Mouse (Mus musculus) liver (tissue): Measurements from ENCODE around the gene Wasf3.

Experiments
- DNase-seq: peaks from one replicate; pipeline ENCODE4 v3.0.0-alpha.2; 2020; ENCODE audit warnings: mixed read lengths

Gene Wasf3

GRCm38 (mm10) chr5:146402311-146402710 is 17.5 kb downstream of the Wasf3 start:
- DNase-seq, result no peak

- DNase-seq, result no peak
Observed at GRCm38 (mm10) chr5:146403923-146404322, 19.1 kb downstream of the Wasf3 start.

- no peak for DNase-seq
Observed at GRCm38 (mm10) chr5:146406133-146406532, 21.3 kb downstream of the Wasf3 start.

GRCm38 (mm10) chr5:146407791-146408190 is 23.0 kb downstream of the Wasf3 start:
- no peak for DNase-seq

GRCm38 (mm10) chr5:146408604-146409003 is 23.8 kb downstream of the Wasf3 start:
- no peak for DNase-seq

- DNase-seq, result no peak
Observed at GRCm38 (mm10) chr5:146410821-146411220, 26.0 kb downstream of the Wasf3 start.

GRCm38 (mm10) chr5:146412743-146413430 is 28.1 kb downstream of the Wasf3 start:
- DNase-seq, result no peak

- DNase-seq, result no peak
Observed at GRCm38 (mm10) chr5:146414611-146415010, 29.8 kb downstream of the Wasf3 start.

GRCm38 (mm10) chr5:146415218-146415617 is 30.4 kb downstream of the Wasf3 start:
- no peak for DNase-seq

- no peak for DNase-seq
Observed at GRCm38 (mm10) chr5:146416331-146417110, 31.7 kb downstream of the Wasf3 start.

GRCm38 (mm10) chr5:146418092-146418491 is 33.3 kb downstream of the Wasf3 start:
- DNase-seq, result no peak

- peak; percentile 18 for DNase-seq
Observed at GRCm38 (mm10) chr5:146420081-146420480, 35.3 kb downstream of the Wasf3 start.

- DNase-seq, result no peak
Observed at GRCm38 (mm10) chr5:146424711-146425326, 40.0 kb downstream of the Wasf3 start.

- no peak for DNase-seq
Observed at GRCm38 (mm10) chr5:146425656-146426055, 40.9 kb downstream of the Wasf3 start.

GRCm38 (mm10) chr5:146428109-146428508 is 43.3 kb downstream of the Wasf3 start:
- DNase-seq, result no peak

- no peak for DNase-seq
Observed at GRCm38 (mm10) chr5:146431821-146432220, 47.0 kb downstream of the Wasf3 start.

- no peak for DNase-seq
Observed at GRCm38 (mm10) chr5:146432476-146432875, 47.7 kb downstream of the Wasf3 start.

- DNase-seq, result no peak
Observed at GRCm38 (mm10) chr5:146435316-146435715, 50.5 kb downstream of the Wasf3 start.

- DNase-seq, result no peak
Observed at GRCm38 (mm10) chr5:146436796-146437195, 52.0 kb downstream of the Wasf3 start.

GRCm38 (mm10) chr5:146439152-146439781 is 54.5 kb downstream of the Wasf3 start:
- DNase-seq, result no peak

- DNase-seq, result no peak
Observed at GRCm38 (mm10) chr5:146440273-146440672, 55.5 kb downstream of the Wasf3 start.

GRCm38 (mm10) chr5:146442767-146443166 is 58.0 kb downstream of the Wasf3 start:
- no peak for DNase-seq

- no peak for DNase-seq
Observed at GRCm38 (mm10) chr5:146446633-146447032, 61.8 kb downstream of the Wasf3 start.
